Mouse (Mus musculus) heart, embryonic 11.5 days (tissue): ENCODE data around the gene Cldn10. TPM values are rescaled to one million over a fixed set of nuclear protein-coding genes. Genes with fewer than 3 reads are reported as not detected.

Experiments
- ATAC-seq: fragments of 200-750 bp; cut with Nextera tagmentation; replicated peaks from 2 replicates; pipeline ENCODE4 v1.8.0; 2017; ENCODE audit warnings: moderate library complexity; ENCODE audit not compliant: insufficient number of reproducible peaks, low FRiP score, low TSS enrichment
- H3K27ac ChIP-seq: fragments of 300-500 bp; sonication (generic); 2 replicates; pipeline ENCODE4 v1.5.1; 2014; ENCODE audit warnings: mild to moderate bottlenecking, low read depth, low read length
- H3K27me3 ChIP-seq: fragments of 300-500 bp; sonication (generic); 2 replicates; pipeline ENCODE4 v1.6.1; 2014; ENCODE audit warnings: mild to moderate bottlenecking, low read length, mixed read lengths; ENCODE audit not compliant: control insufficient read depth, insufficient read depth
- H3K36me3 ChIP-seq: fragments of 300-500 bp; sonication (generic); 2 replicates; pipeline ENCODE4 v1.6.1; 2014; ENCODE audit warnings: mild to moderate bottlenecking, low read length, moderate library complexity, mixed read lengths; ENCODE audit not compliant: control insufficient read depth, insufficient read depth
- H3K4me1 ChIP-seq: fragments of 300-500 bp; sonication (generic); 2 replicates; pipeline ENCODE4 v1.6.1; 2014; ENCODE audit warnings: low read length; ENCODE audit not compliant: control insufficient read depth, insufficient read depth
- H3K4me2 ChIP-seq: fragments of 300-500 bp; sonication (generic); 2 replicates; pipeline ENCODE4 v1.6.1; 2014; ENCODE audit warnings: mild to moderate bottlenecking, moderate library complexity
- H3K4me3 ChIP-seq: fragments of 300-500 bp; sonication (generic); 2 replicates; pipeline ENCODE4 v1.5.1; 2014; ENCODE audit warnings: low read depth, low read length
- H3K9ac ChIP-seq: fragments of 300-500 bp; sonication (generic); 2 replicates; pipeline ENCODE4 v1.6.1; 2014; ENCODE audit warnings: mild to moderate bottlenecking, low read depth, low read length, moderate library complexity
- H3K9me3 ChIP-seq: fragments of 300-500 bp; sonication (generic); replicated peaks from 2 replicates; pipeline ENCODE4 v1.6.1; 2016; ENCODE audit warnings: low read length; ENCODE audit not compliant: control insufficient read depth
- WGBS: fragments of 180-500 bp; shearing (Covaris S2); extraction: QIAGEN DNeasy Blood & Tissue Kit; methylation state at CpG from one replicate; pipeline ENCODE4 v1.1.7; 2014; ENCODE audit not compliant: insufficient replicate concordance; 5-methylcytosine and 5-hydroxymethylcytosine counted together
- polyA plus RNA-seq: library from polyadenylated mRNA; unstranded; fragments of >200 nt; fragmentation: Nextera tagmentation; extraction: Ambion mirVana; gene quantifications from 2 replicates; pipeline ENCODE4 v1.2.1, GENCODE M21; 2014

Cldn10 gene
- polyA plus RNA-seq, 1 experiment from 2014 or later, result 0.56 TPM

DNA sequence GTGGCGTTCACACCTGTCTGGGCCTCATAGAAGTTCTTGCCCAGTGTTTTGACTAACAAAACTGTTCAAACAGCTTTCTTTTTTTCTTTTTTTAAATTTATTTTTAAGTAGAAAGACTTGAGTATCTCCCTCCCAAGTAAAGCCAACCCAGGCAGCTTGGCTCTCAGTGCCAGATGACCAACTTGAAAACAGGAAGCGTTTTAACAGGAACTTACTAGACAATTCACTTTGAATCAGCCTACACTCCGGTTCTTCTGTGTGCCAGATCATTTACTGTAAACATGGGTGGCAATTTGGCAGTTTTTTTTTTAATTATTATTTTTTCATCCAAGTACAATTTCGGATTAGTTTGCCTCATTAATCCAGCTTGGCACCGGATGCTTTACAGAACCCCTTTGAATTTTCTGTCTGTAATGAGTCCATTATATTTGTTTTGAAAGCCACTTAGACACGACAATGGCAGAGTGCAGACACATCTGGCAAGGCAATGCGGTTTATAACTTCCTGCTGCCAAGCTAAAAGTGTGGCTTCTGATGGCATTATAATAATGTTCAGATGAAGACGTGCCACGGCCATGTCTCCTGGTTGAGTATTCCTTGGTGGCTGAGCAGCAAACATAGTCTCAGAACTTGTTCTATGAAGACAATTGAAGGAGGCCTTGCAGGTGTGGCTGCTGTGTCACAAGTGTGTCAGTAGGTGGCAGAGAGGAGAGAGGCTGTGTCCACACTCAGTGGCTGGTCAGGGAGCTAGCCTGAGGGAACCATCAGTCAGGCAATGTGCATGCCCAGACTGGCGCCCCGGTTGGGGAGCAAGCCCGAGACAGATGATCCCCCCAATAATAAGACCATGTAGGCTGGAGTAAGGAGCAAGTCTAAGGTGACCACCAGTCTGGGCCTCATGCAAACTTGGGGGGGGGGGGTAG, 12.9 kb upstream of the Cldn10 start:
- Histone ChIP-seq H3K27ac (no peak overlapping the region), H3K9ac (no peak overlapping the region), H3K9me3 (no peaks in the 10 kb centered on the region), H3K4me1 (no peaks in the 10 kb centered on the region), H3K36me3 (no peaks in the 10 kb centered on the region), H3K4me3 (no peak overlapping the region), H3K4me2 (no peak overlapping the region), H3K27me3 (no peaks in the 10 kb centered on the region)
- WGBS, result 78% methylated on average over 12 of the region's 12 CpGs
- ATAC-seq, result no peak

DNA sequence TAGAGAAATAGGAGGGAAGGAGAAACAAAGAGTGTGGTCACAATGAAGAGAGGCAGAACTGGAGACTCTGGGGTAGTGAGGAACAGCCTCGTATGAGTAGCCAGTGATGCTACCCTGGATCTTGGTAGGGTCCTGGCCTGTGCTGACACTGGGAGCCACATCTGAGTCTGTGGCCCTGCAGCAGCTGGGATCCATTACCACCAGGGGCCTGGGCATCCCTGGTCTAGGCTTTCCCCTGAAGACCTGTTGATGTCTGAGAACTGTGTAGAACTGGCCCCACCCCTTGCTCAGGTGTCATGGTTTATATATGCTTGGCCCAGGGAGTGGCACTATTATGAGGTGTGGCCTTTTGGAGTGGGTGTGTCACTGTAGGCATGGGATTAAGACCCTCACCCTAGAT, 12.2 kb upstream of the Cldn10 start:
- H3K9ac ChIP-seq, result no peak overlapping the region
- no peaks in the 10 kb centered on the region for H3K4me1 ChIP-seq
- H3K9me3 ChIP-seq, result no peaks in the 10 kb centered on the region
- H3K27ac ChIP-seq, result no peak overlapping the region
- no peak overlapping the region for H3K4me2 ChIP-seq
- no peaks in the 10 kb centered on the region for H3K27me3 ChIP-seq
- H3K36me3 ChIP-seq, result no peaks in the 10 kb centered on the region
- ATAC-seq, result no peak
- H3K4me3 ChIP-seq, result no peak overlapping the region
- 94% methylated on average over 1 of the region's 1 CpGs for WGBS

DNA sequence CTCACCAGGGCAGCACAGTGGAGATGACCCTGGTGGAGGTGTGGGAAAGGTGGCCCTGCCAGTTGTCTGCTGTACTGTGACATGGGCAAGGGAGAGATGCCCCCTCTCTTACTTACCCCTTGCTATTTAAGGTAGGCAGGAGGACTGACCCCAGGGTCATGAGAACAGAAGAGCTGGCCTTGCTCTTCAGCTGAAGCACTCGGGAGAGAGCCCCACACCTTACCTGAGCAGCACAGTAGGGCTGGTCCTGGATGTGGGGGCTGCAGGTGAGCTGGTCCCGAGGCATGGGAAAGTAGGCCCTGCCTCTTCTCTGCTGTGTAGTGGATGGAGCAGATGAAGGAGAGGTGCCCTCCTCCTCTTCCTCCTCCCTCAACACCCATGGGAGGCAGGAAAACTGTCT, 11.3 kb upstream of the Cldn10 start:
- Histone ChIP-seq H3K27me3 (no peaks in the 10 kb centered on the region), H3K9ac (no peak overlapping the region), H3K4me3 (no peak overlapping the region), H3K9me3 (no peaks in the 10 kb centered on the region), H3K4me2 (no peak overlapping the region), H3K27ac (no peak overlapping the region), H3K36me3 (no peaks in the 10 kb centered on the region), H3K4me1 (no peaks in the 10 kb centered on the region)
- ATAC-seq, result no peak
- 81% methylated on average over 2 of the region's 2 CpGs for WGBS

DNA sequence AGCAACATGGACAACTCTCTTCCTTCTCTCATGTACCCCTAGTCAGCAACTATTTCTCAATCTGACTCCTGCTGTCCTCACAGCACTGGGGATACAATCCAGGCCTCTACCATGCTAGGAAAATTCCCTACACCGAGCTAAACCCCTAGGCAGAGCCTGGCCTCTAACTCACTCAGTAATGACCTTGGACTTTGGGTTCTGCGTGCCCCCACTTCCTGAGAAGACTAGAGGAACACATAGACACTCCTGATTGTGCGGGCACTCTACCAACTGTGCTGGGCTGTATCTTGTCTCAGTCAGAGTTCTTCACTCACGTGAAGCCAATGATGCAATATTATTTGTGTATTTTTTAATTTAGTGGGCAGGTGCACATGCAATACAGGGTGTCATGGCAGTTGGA, 10.2 kb upstream of the Cldn10 start:
- H3K36me3 ChIP-seq, result no peaks in the 10 kb centered on the region
- no peak overlapping the region for H3K27ac ChIP-seq
- no peaks in the 10 kb centered on the region for H3K4me1 ChIP-seq
- H3K4me2 ChIP-seq, result no peak overlapping the region
- 76% methylated on average over 4 of the region's 4 CpGs for WGBS
- H3K4me3 ChIP-seq, result no peak overlapping the region
- no peak for ATAC-seq
- no peaks in the 10 kb centered on the region for H3K27me3 ChIP-seq
- H3K9ac ChIP-seq, result no peak overlapping the region
- H3K9me3 ChIP-seq, result no peaks in the 10 kb centered on the region

DNA sequence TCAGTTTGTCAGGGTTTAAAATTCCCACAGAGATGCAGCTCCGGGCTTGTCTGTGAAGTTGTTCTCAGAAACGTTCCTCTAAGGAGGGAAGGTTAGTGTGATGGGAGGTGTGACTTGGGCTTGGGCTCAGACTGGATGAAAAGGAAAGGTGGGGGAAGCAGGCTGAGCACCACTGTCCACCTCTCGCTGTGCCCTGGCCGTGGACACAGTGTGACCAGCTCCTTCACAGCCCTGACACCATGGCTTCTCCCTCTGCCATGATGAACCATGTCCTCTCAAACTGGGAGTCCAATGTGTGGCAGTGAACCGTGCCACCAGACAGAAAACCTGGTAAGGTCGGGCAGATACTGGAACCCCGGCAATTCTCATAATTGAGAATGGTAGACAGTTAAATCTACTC, 6.1 kb upstream of the Cldn10 start:
- no peaks in the 10 kb centered on the region for H3K4me1 ChIP-seq
- ATAC-seq, result no peak

DNA sequence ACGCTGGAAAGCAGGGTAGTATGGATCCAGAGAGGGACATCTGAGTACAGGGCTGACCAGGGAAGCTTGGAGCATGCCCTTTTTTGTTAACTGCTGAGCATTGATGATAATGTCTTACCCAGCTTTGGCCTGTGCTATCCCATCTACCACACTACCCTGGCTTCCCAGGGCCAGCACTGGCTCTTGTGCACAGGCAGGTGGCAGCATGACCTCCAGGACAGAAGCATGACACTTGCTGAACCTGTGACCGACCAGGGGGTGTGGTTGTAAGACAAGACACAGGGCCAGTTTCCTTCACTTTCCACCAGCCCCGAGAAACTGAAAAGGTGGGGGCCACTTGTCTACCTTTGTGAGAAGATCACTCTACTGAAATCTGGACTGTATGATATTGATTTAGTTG, 5.5 kb upstream of the Cldn10 start:
- Histone ChIP-seq H3K4me3 (no peak overlapping the region), H3K9me3 (no peaks in the 10 kb centered on the region), H3K4me1 (no peaks in the 10 kb centered on the region), H3K9ac (no peak overlapping the region), H3K4me2 (no peak overlapping the region), H3K27me3 (no peaks in the 10 kb centered on the region), H3K27ac (no peak overlapping the region), H3K36me3 (no peaks in the 10 kb centered on the region)
- ATAC-seq, result no peak; the same call in 1 of the 2 replicates
- 45% methylated on average over 3 of the region's 3 CpGs for WGBS

More for the DNA sequence above, 6.1 kb upstream of the Cldn10 start:
- WGBS, result 74% methylated on average over 7 of the region's 7 CpGs
- H3K9me3 ChIP-seq, result no peaks in the 10 kb centered on the region
- H3K36me3 ChIP-seq, result no peaks in the 10 kb centered on the region
- H3K9ac ChIP-seq, result no peak overlapping the region
- H3K27ac ChIP-seq, result no peak overlapping the region
- H3K4me2 ChIP-seq, result no peak overlapping the region
- no peak overlapping the region for H3K4me3 ChIP-seq
- no peaks in the 10 kb centered on the region for H3K27me3 ChIP-seq

DNA sequence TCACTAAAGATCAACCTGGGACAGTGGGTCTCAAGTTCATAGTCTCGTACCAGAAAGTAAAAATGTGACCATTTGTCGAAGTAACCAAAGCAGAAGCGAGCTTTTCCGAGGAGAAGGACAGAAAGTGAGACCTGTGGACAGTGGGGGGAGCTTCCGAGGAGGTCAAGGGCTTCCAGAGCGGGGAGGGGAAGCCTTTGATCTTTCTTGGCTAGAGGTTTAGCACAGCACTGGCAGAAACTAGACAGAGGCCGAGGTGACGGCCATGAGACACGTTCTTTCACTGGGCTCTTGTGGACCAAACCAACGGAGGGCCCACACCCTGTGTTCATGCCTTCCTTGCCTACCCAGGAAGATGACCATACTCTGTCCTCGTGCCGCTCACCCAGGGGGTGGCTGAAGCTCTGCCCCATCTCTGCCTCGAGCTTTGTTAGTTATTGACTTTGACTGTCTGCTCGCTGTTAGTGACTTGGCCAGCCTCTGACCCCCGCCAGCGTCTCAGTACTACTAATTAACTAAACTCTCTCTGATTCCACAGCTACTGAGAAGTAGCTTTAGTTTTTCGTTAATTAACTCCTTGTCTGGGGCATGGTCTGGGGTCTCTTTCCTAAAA, 4.3 kb upstream of the Cldn10 start:
- no peaks in the 10 kb centered on the region for H3K27me3 ChIP-seq
- H3K4me1 ChIP-seq, result no peaks in the 10 kb centered on the region
- ATAC-seq, result no peak
- H3K36me3 ChIP-seq, result no peaks in the 10 kb centered on the region
- H3K4me3 ChIP-seq, result no peak overlapping the region
- 68% methylated on average over 17 of the region's 17 CpGs for WGBS
- no peak overlapping the region for H3K27ac ChIP-seq
- no peak overlapping the region for H3K9ac ChIP-seq
- no peak overlapping the region for H3K4me2 ChIP-seq
- no peaks in the 10 kb centered on the region for H3K9me3 ChIP-seq

DNA sequence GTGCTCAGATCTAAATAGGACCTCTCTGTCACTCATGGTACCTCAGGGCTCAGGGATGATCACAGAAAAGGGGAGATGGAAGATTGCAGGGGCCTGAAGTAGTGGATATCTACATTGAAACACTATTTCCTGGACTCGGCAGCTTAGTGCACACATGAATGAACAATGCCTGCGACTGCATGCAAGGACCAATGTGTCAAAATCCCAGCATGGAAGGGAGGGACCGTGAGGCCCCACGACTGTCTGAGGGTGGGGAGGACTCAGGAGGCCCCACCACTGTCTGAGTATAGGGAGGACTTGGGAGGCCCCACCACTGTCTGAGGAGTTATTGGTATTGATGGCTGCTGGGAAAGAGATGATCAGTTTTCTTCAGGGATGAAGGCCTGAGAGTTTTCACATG, 2.5 kb downstream of the Cldn10 start:
- no peak for ATAC-seq
- WGBS, result 63% methylated on average over 4 of the region's 4 CpGs
- no peak overlapping the region for H3K4me3 ChIP-seq
- no peaks in the 10 kb centered on the region for H3K9me3 ChIP-seq
- H3K27me3 ChIP-seq, result no peaks in the 10 kb centered on the region
- H3K4me1 ChIP-seq, result no peaks in the 10 kb centered on the region
- H3K36me3 ChIP-seq, result no peaks in the 10 kb centered on the region
- no peak overlapping the region for H3K27ac ChIP-seq
- H3K9ac ChIP-seq, result no peak overlapping the region
- no peak overlapping the region for H3K4me2 ChIP-seq
